Mouse (Mus musculus) forebrain, embryonic 10.5 days (tissue): Measurements from ENCODE around the gene Mlh1. TPM values are rescaled to one million over a fixed set of nuclear protein-coding genes. Genes with fewer than 3 reads are reported as not detected.
A peak's percentile ranks its signal among the peaks of the same experiment; 100 is the strongest.

Experiments used
- DNase-seq: peaks from one replicate; pipeline ENCODE4 v3.0.0-alpha.2; 2017; ENCODE audit warnings: low spot score; ENCODE audit errors: extremely low spot score
- H3K27ac ChIP-seq: fragments of 300-500 bp; sonication (generic); 2 replicates; pipeline ENCODE4 v1.5.1; 2016; ENCODE audit warnings: mild to moderate bottlenecking
- H3K27me3 ChIP-seq: fragments of 300-500 bp; sonication (generic); 2 replicates; pipeline ENCODE4 v1.6.1; 2016; ENCODE audit warnings: mild to moderate bottlenecking; ENCODE audit not compliant: poor library complexity, severe bottlenecking
- H3K36me3 ChIP-seq: fragments of 300-500 bp; sonication (generic); replicated peaks from 2 replicates; pipeline ENCODE4 v1.6.1; 2016; ENCODE audit warnings: mild to moderate bottlenecking, moderate library complexity
- H3K4me1 ChIP-seq: fragments of 300-500 bp; sonication (generic); 2 replicates; pipeline ENCODE4 v1.6.1; 2016
- H3K4me3 ChIP-seq: fragments of 300-500 bp; sonication (generic); 2 replicates; pipeline ENCODE4 v1.5.1; 2016; ENCODE audit warnings: mild to moderate bottlenecking, moderate library complexity
- H3K9me3 ChIP-seq: fragments of 300-500 bp; sonication (generic); 2 replicates; pipeline ENCODE4 v1.6.1; 2016; ENCODE audit warnings: mild to moderate bottlenecking, moderate library complexity
- WGBS: fragments of 180-500 bp; shearing (Covaris S2); methylation state at CpG from one replicate; pipeline ENCODE4 v1.1.7; 2016; 5-methylcytosine and 5-hydroxymethylcytosine counted together
- polyA plus RNA-seq: library from polyadenylated mRNA; unstranded; fragments of >200 nt; fragmentation: Nextera tagmentation; extraction: Ambion mirVana; gene quantifications from 2 replicates; pipeline ENCODE4 v1.2.1, GENCODE M21; 2016

Gene Mlh1
- polyA plus RNA-seq, 1 experiment from 2014 or later, result 58.3 TPM

DNA sequence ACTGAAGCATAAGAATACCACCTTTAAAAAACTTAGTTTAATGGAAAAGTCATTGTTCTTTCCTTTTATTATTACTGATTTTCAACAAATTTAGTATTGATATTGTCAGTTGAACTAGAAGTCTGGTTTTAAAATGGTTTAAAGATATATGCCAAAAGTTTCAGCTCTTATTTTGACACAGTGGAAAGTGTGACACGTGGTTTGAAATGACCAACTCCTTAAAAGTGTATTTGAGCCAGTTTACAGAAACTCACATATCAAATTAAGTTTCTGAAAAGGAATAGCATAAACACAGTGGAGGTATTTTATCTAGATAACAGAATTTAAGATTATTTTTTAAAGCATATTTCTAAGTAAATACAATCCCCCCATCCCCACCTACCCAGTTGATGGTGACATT, 2.4 kb upstream of the Mlh1 start:
- Histone ChIP-seq H3K9me3 (no peaks in the 10 kb centered on the region), H3K4me1 (peaks cover 57% of the 10 kb centered on the region), H3K27ac (no peak overlapping the region), H3K27me3 (no peaks in the 10 kb centered on the region), H3K36me3 (peaks cover 59% of the 10 kb centered on the region), H3K4me3 (peak overlapping the region; percentile 85)
- no peak for DNase-seq
- 94% methylated on average over 1 of the region's 1 CpGs for WGBS

DNA sequence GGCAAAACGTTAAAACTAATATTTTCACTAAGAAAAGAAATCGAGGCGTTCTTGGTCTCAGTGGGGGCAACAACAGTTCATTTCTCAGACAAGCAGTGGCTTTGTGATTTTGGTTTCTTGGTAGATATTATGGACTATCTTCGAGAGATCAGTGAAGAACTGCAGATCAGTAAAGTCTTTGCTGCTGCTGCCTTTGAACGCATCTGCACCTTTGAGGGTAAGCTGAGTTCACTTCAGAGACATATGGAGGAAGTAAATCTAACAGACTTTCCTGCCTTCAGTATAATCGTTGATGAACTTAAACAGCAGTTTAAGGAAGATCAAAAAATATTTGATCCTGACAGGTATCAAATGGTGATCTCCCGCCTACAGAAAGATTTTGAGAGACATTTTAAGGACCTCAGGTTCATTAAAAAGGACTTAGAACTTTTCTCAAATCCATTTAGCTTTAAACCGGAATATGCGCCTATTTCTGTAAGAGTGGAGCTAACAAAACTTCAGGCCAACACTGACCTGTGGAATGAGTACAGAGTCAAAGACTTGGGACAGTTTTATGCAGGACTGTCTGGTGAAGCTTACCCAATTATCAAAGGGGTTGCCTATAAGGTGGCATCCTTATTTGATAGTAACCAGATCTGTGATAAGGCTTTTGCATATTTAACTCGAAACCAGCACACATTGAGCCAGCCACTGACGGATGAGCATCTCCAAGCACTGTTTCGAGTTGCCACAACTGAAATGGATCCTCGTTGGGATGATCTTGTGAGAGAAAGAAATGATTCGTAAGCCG, 1.6 kb upstream of the Mlh1 start:
- Histone ChIP-seq H3K27ac (peak overlapping the region; percentile 96; the same call in 1 of the 2 replicates), H3K4me1 (peaks cover 57% of the 10 kb centered on the region)
- 84% methylated on average over 15 of the region's 15 CpGs for WGBS

DNA sequence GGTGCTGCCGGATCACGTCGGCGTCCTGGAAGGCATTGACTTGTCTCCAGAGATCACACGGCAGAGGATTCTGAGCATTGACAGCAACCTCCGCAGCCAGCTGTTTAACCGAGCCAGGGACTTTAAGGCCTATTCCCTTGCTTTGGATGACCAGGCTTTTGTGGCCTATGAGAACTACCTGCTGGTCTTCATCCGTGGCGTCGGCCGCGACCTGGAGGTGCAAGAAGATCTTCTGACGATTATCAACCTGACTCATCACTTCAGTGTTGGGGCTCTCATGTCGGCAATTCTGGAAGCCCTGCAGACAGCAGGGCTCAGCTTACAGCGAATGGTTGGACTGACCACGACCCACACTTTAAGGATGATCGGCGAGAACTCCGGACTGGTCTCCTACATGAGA, 765 bp upstream of the Mlh1 start:
- 21% methylated on average over 19 of the region's 19 CpGs for WGBS
- Histone ChIP-seq H3K4me3 (peak overlapping the region; percentile 85), H3K4me1 (peaks cover 57% of the 10 kb centered on the region), H3K36me3 (peaks cover 51% of the 10 kb centered on the region), H3K27me3 (no peaks in the 10 kb centered on the region), H3K27ac (peak overlapping the region; percentile 96), H3K9me3 (no peaks in the 10 kb centered on the region)
- DNase-seq, result no peak

More for the DNA sequence above, 1.6 kb upstream of the Mlh1 start:
- Histone ChIP-seq H3K9me3 (no peaks in the 10 kb centered on the region), H3K27me3 (no peaks in the 10 kb centered on the region), H3K36me3 (peaks cover 51% of the 10 kb centered on the region), H3K4me3 (peak overlapping the region; percentile 85)
- no peak for DNase-seq

DNA sequence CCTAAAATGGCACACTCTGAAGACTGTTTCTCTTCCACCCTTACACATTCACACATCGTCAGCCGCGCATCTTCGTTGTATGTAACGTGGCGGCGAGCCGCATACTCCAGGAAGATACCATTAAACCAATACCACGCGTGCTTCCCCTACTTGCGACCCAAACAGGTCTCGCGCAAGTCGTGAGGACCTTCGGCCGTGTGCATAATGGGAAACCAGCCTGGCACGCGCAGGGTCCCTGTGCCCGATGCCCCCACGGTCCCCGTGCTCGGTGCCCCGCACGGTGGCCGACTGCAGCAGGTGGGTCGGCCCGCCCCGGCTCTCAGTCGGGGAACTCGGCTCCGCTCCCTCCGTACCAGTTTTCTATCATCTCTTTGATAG, 546 bp downstream of the Mlh1 start:
- H3K4me3 ChIP-seq, result peak overlapping the region; percentile 85
- WGBS, result under 1% methylated on average over 32 of the region's 32 CpGs
- no peaks in the 10 kb centered on the region for H3K9me3 ChIP-seq
- peaks cover 51% of the 10 kb centered on the region for H3K4me1 ChIP-seq
- no peaks in the 10 kb centered on the region for H3K27me3 ChIP-seq
- H3K27ac ChIP-seq, result peak overlapping the region; percentile 96
- peaks cover 52% of the 10 kb centered on the region for H3K36me3 ChIP-seq
- no peak for DNase-seq

DNA sequence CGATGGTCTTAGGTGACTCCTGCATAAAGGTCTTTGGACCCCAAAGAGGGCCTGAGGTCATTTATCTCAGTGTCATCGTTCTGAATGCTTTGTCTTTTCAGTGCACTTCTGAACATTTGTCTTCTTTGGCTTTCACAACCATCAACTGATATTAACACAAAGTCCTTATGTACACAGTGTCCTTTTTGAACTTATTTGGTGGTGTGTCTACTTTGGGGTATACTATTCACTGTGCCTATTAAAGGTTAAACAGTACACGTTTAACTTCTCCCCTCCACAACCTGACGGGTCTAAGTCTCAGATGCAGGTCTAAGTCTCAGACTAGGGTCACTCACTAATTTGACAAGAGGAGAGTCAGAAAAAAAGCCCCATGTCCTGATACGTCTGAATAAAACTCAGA, 985 bp downstream of the Mlh1 start:
- Histone ChIP-seq H3K9me3 (no peaks in the 10 kb centered on the region), H3K4me3 (peak overlapping the region; percentile 85), H3K4me1 (peaks cover 47% of the 10 kb centered on the region), H3K36me3 (peaks cover 53% of the 10 kb centered on the region), H3K27ac (peak overlapping the region; percentile 96), H3K27me3 (no peaks in the 10 kb centered on the region)
- DNase-seq, result no peak
- 18% methylated on average over 5 of the region's 5 CpGs for WGBS

DNA sequence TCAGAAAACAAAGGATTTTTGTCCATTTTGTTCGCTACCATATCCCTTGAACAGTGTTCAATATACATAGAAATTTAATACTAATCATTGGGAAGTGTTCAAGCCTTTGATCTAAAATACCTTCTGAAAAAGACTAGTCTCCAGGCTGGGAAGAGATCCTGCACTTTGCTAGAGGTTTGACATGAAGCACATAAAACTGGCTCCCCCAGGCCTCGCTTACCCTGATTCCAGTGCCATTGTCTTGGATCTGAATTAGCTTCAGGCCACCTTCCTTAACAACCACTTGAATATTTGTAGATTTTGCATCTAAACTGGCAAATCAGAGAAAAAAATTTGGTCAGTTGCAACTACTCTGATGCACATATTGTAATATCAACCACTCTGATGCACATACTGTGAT, 3.6 kb downstream of the Mlh1 start:
- Histone ChIP-seq H3K36me3 (peaks cover 52% of the 10 kb centered on the region), H3K4me3 (no peak overlapping the region), H3K4me1 (peaks cover 21% of the 10 kb centered on the region), H3K9me3 (no peaks in the 10 kb centered on the region), H3K27ac (no peak overlapping the region), H3K27me3 (no peaks in the 10 kb centered on the region)
- 91% methylated on average over 2 of the region's 2 CpGs for WGBS
- DNase-seq, result no peak

DNA sequence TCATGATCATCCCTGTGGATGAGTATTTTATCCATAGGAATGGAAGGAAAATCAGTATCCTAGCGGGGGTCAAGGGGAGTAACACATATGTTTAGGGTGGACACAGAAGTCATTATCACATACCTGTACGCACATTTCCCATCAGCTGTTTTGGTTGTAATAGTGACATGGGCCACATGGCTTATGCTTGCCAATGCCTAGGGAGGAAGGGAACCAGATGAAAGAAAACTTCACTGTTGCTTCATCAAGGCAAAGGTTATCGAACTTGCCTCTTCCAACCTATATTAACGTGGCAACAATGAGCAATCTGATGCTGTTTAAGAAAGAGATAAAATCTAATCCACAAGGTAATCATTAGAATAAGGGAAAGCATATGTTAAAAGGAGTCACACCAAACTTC, 10.2 kb downstream of the Mlh1 start:
- Histone ChIP-seq H3K4me3 (no peak overlapping the region), H3K9me3 (no peaks in the 10 kb centered on the region), H3K4me1 (no peaks in the 10 kb centered on the region), H3K36me3 (peaks cover 90% of the 10 kb centered on the region), H3K27ac (no peak overlapping the region), H3K27me3 (no peaks in the 10 kb centered on the region)
- DNase-seq, result no peak
- WGBS, result 96% methylated on average over 4 of the region's 4 CpGs

DNA sequence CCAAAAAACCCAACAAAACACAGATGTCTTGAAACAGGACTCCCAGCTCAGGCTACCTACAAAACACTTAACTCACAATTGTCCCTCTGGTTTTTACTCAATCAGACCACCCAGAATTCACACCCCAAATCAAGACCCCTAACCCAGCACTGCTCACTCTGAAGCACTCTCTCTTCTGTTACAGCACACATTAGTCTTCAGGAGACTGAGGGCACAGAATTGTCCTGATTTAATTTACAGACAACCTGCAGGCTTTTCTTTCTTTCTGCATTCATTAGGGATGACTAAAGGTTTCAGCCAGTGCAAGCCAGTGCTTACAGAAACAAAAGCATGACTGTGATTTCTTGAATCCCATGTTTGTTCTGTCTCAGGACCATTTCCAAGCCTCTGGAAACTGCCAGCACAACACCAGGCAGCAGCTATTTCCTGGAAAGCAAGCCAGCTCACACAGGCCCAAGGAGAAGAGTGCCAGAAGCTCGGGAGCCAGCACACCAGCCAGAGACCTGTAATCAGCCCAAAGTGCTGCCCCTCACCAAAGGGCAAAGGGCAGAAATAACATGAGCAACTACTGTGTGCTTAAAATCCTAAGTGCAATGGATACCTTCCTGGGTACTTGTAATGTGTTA, 11.1 kb downstream of the Mlh1 start:
- Histone ChIP-seq H3K36me3 (peaks cover 89% of the 10 kb centered on the region), H3K27me3 (no peaks in the 10 kb centered on the region), H3K4me3 (no peak overlapping the region), H3K27ac (no peak overlapping the region), H3K9me3 (no peaks in the 10 kb centered on the region), H3K4me1 (no peaks in the 10 kb centered on the region)
- WGBS, result 61% methylated on average over 1 of the region's 1 CpGs
- no peak for DNase-seq

DNA sequence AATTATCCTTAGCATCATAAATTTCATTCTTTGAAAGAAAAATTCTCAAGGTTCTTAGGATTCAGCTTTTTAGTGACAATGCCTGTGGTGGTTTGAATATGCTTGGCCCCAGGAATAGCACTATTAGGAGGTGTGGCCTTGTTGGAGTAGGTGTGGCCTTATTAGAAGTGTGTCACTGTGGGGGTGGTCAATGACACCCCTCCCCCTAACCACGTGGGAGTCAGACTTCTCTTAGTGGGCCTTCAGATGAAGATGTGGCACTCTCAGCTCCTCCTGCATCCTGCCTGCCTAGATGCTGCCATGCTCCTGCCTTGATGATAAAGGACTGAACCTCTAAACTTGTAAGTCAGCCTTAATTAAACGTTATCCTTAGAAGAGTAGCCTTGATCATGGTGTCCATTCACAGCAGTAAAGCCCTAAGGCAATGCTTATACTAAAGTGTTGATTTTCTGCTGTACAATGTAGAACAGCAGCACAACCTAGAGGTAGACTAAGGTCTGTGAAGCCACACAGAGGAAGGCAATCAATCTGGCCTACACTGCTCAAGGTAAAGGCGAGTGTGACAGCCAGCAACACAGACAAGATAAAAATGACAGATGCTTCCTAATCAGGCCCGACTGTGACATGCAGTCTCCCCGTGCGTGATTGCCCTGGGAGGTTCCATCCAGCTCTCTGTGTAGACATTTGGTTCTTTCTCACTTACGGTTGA, 19.3 kb downstream of the Mlh1 start:
- WGBS, result 83% methylated on average over 7 of the region's 7 CpGs
- Histone ChIP-seq H3K36me3 (peaks cover 96% of the 10 kb centered on the region), H3K27ac (no peak overlapping the region), H3K4me3 (no peak overlapping the region), H3K9me3 (no peaks in the 10 kb centered on the region), H3K27me3 (no peaks in the 10 kb centered on the region), H3K4me1 (no peaks in the 10 kb centered on the region)
- DNase-seq, result no peak

DNA sequence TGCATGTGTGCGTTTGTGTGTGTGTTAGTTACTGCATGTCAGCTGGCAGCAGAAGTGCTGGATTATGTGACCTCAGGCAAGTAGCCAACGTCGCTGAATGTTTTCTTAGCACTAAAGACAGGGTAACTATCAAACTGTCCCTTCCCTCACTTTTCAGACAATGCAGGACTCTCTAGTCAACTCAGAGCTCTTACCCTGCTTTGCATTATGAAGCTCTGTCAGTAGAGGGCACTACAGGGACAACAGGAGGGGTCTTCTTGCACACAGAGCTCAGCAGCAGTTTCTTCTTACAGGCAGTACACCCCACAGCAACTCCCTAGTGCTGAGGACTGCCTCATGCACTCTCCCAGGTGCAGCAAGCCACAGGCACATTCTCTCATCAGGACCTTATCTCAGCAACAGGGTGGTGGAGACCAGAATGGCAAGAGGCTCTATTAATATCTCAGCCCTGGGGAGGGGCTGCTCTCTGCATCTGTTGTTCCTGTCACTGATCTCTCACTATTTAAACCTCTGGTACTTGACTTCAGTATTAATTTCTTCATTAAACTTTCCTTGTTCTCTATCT, 23.8 kb downstream of the Mlh1 start:
- H3K36me3 ChIP-seq, result peaks cover 85% of the 10 kb centered on the region
- no peaks in the 10 kb centered on the region for H3K9me3 ChIP-seq
- 93% methylated on average over 3 of the region's 3 CpGs for WGBS
- no peaks in the 10 kb centered on the region for H3K27me3 ChIP-seq
- H3K27ac ChIP-seq, result no peak overlapping the region
- no peaks in the 10 kb centered on the region for H3K4me1 ChIP-seq
- no peak for DNase-seq
- no peak overlapping the region for H3K4me3 ChIP-seq

DNA sequence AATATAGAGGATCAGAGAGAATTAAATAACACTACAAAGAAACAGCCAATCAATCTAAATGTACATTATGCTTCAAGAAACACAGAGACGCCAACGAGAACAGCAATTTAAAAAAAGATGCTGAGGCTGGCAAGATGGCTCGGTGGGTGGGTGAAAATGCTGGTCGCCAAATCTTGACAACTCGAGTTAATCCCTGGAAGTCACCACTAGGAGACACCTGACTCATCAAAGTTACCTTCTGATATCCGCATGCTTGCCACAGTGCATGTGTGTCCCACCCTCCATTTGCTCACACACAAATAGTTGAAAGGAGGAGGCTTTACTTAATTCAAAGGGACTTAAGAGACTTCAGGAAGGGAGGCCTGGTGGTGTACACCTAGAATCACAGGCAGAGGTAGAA, 26.0 kb downstream of the Mlh1 start:
- peaks cover 80% of the 10 kb centered on the region for H3K36me3 ChIP-seq
- H3K4me3 ChIP-seq, result no peak overlapping the region
- H3K27ac ChIP-seq, result no peak overlapping the region
- no peaks in the 10 kb centered on the region for H3K4me1 ChIP-seq
- H3K9me3 ChIP-seq, result no peaks in the 10 kb centered on the region
- H3K27me3 ChIP-seq, result no peaks in the 10 kb centered on the region
- 86% methylated on average over 6 of the region's 6 CpGs for WGBS
- DNase-seq, result no peak

DNA sequence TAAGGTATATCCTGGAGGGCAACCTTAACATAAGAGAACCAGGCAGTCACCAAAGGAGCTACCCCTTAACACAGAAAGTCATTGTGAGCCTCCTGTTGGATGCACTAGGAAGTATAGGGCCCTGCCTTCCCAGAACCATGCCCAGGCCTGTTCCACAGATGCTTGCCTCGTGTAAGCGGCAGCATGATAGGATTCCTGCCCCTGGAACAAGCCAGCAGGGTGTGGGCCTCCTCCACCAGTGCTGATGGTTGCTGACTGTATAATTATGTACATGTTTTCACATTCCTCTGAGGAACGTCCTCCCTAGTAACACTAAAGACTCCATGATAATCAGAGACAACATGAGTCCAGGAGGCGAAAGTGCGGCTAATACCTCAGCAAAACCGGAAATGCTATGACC, 28.2 kb downstream of the Mlh1 start:
- WGBS, result 88% methylated on average over 6 of the region's 6 CpGs
- Histone ChIP-seq H3K4me1 (no peaks in the 10 kb centered on the region), H3K9me3 (no peaks in the 10 kb centered on the region), H3K27me3 (no peaks in the 10 kb centered on the region), H3K4me3 (no peak overlapping the region), H3K36me3 (peaks cover 80% of the 10 kb centered on the region), H3K27ac (no peak overlapping the region)
- no peak for DNase-seq

DNA sequence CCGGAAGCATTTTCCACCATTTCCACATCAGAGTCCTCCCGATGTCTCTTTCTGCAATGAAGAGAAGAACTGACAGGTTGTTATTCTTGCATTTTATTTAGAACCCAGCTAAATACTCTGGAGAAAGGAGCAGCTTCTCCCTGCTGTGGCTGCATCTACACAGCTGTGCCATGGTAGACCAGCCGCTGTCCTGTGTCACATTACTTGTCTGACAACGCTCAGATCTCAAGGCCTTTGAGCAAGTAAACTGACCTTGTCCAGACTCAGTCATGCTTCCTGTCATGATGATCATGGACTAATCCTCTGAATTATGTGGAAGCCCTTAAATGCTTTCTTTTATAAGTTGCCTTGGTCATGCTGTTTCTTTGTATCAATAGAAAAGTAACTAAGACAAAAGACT, 31.8 kb downstream of the Mlh1 start:
- Histone ChIP-seq H3K4me3 (no peak overlapping the region), H3K27ac (no peak overlapping the region), H3K36me3 (peaks cover 83% of the 10 kb centered on the region), H3K27me3 (no peaks in the 10 kb centered on the region), H3K4me1 (no peaks in the 10 kb centered on the region), H3K9me3 (no peaks in the 10 kb centered on the region)
- no peak for DNase-seq
- 81% methylated on average over 4 of the region's 4 CpGs for WGBS
